Comparison of ENCODE assay signal across 17 mouse cellular contexts in genomic region chr16:9284423-9284822, GRCm38 (mm10).
"Had no signal": no experiment of that assay in that cellular context is flagged by ENCODE, and none has a peak within 500 bp of the region (broad histone marks: within the 10 kb centered on the region; RNA-seq: fewer than 3 reads in every experiment).

No protein-coding gene starts in this region.

- H3K9me3 ChIP-seq: midbrain, embryonic 10.5 days; midbrain, embryonic 12.5 days; neural tube, embryonic 13.5 days; neural tube, embryonic 15.5 days had no signal

- H3K9ac ChIP-seq: lung, embryonic 14.5 days; midbrain, embryonic 12.5 days; neural tube, embryonic 13.5 days; neural tube, embryonic 15.5 days had no signal

- H3K4me3 ChIP-seq: midbrain, embryonic 10.5 days; midbrain, embryonic 12.5 days; neural tube, embryonic 13.5 days; neural tube, embryonic 15.5 days had no signal

- H3K27me3 ChIP-seq: midbrain, embryonic 12.5 days; neural tube, embryonic 13.5 days; neural tube, embryonic 15.5 days had no signal

- DNase-seq: lung, adult 18-20 months; lung, embryonic 14.5 days; lung, postnatal 10 days; lung, postnatal 4 days; midbrain, embryonic 14.5 days; retina, postnatal 1 day; right cerebral cortex, adult 18-20 months; right cerebral cortex, postnatal 25 days; right cerebral cortex, postnatal 4 days; spleen, adult 18-20 months; thymus, adult 18-20 months; thymus, postnatal 14 days; thymus, postnatal 36 days had no signal

- H3K4me2 ChIP-seq: lung, embryonic 14.5 days; midbrain, embryonic 12.5 days; neural tube, embryonic 13.5 days; neural tube, embryonic 15.5 days had no signal

- H3K27ac ChIP-seq: midbrain, embryonic 10.5 days; midbrain, embryonic 12.5 days; neural tube, embryonic 13.5 days; neural tube, embryonic 15.5 days had no signal

- H3K36me3 ChIP-seq: midbrain, embryonic 10.5 days; midbrain, embryonic 12.5 days; neural tube, embryonic 13.5 days; neural tube, embryonic 15.5 days had no signal
